Mouse (Mus musculus): Measurements from ENCODE around the gene Eda. TPM values are rescaled to one million over a fixed set of nuclear protein-coding genes. Genes with fewer than 3 reads are reported as not detected.
A peak's percentile ranks its signal among the peaks of the same experiment; 100 is the strongest.

Eda gene
- total RNA-seq (2014; fragmentation: Nextera tagmentation) (0.30 TPM in 1 of 2 replicates, not detected in the other), total RNA-seq (2017) (0.17 and 0.67 TPM in 2 replicates)

- peak; percentile 92 for ATAC-seq (replicated peaks; ENCODE audit: poor library complexity, severe bottlenecking)
Measured at GRCm38 (mm10) chrX:99975250-99975984, at the start of gene Eda. Gene Eda, plus strand, starts transcription at chrX:99975606.

GRCm38 (mm10) chrX:99961002-99961401 is 14.4 kb upstream of the Eda start:
- no peak for ATAC-seq (replicated peaks; ENCODE audit: poor library complexity, severe bottlenecking)

- no peak; the same call in 1 of the 2 replicates for ATAC-seq (replicated peaks; ENCODE audit: poor library complexity, severe bottlenecking)
Measured at GRCm38 (mm10) chrX:99970111-99970510, 5.3 kb upstream of the Eda start.

GRCm38 (mm10) chrX:99974381-99974780 is 1.0 kb upstream of the Eda start:
- no peak for ATAC-seq (replicated peaks; ENCODE audit: poor library complexity, severe bottlenecking)

- ATAC-seq (replicated peaks; ENCODE audit: poor library complexity, severe bottlenecking), result no peak
Measured at GRCm38 (mm10) chrX:99974803-99975202, 603 bp upstream of the Eda start.

GRCm38 (mm10) chrX:99975985-99976924 is 849 bp downstream of the Eda start:
- peak; percentile 51 for ATAC-seq (replicated peaks; ENCODE audit: poor library complexity, severe bottlenecking)

- ATAC-seq (replicated peaks; ENCODE audit: poor library complexity, severe bottlenecking), result no peak
Measured at GRCm38 (mm10) chrX:99978354-99978753, 2.9 kb downstream of the Eda start.

GRCm38 (mm10) chrX:99993434-99993833 is 18.0 kb downstream of the Eda start:
- ATAC-seq (replicated peaks; ENCODE audit: poor library complexity, severe bottlenecking), result no peak

GRCm38 (mm10) chrX:99999342-99999741 is 23.9 kb downstream of the Eda start:
- ATAC-seq (replicated peaks; ENCODE audit: poor library complexity, severe bottlenecking), result no peak

- ATAC-seq (replicated peaks; ENCODE audit: poor library complexity, severe bottlenecking), result no peak
Measured at GRCm38 (mm10) chrX:100118362-100118761, 143.0 kb downstream of the Eda start.

GRCm38 (mm10) chrX:100195286-100195685 is 219.9 kb downstream of the Eda start:
- no peak for ATAC-seq (replicated peaks; ENCODE audit: poor library complexity, severe bottlenecking)

- no peak for ATAC-seq (replicated peaks; ENCODE audit: poor library complexity, severe bottlenecking)
Measured at GRCm38 (mm10) chrX:100313652-100314051, 338.2 kb downstream of the Eda start.

GRCm38 (mm10) chrX:100314172-100314902 is 338.9 kb downstream of the Eda start:
- ATAC-seq (replicated peaks; ENCODE audit: poor library complexity, severe bottlenecking), result no peak

GRCm38 (mm10) chrX:100340687-100341086 is 365.3 kb downstream of the Eda start:
- peak; percentile 100 for ATAC-seq (replicated peaks; ENCODE audit: poor library complexity, severe bottlenecking)

- ATAC-seq (replicated peaks; ENCODE audit: poor library complexity, severe bottlenecking), result peak; percentile 52; the same call in 1 of the 2 replicates
Measured at GRCm38 (mm10) chrX:100344433-100344832, 369.0 kb downstream of the Eda start.

- ATAC-seq (replicated peaks; ENCODE audit: poor library complexity, severe bottlenecking), result no peak
Measured at GRCm38 (mm10) chrX:100356974-100357373, 381.6 kb downstream of the Eda start.

- no peak for ATAC-seq (replicated peaks; ENCODE audit: poor library complexity, severe bottlenecking)
Measured at GRCm38 (mm10) chrX:100389887-100390286, 414.5 kb downstream of the Eda start.

GRCm38 (mm10) chrX:100392304-100392703 is 416.9 kb downstream of the Eda start:
- ATAC-seq (replicated peaks; ENCODE audit: poor library complexity, severe bottlenecking), result peak; percentile 68

GRCm38 (mm10) chrX:100394223-100394861 is 418.9 kb downstream of the Eda start:
- ATAC-seq (replicated peaks; ENCODE audit: poor library complexity, severe bottlenecking), result no peak

- peak; percentile 87 for ATAC-seq (replicated peaks; ENCODE audit: poor library complexity, severe bottlenecking)
Measured at GRCm38 (mm10) chrX:100395026-100395425, 419.6 kb downstream of the Eda start.
